Mouse (Mus musculus) ES-E14 (cell line): ENCODE results near the gene Ptgr2.

ENCODE experiments used
- CHD2 ChIP-seq: IDR thresholded peaks from 2 replicates; pipeline ENCODE4 v1.6.1; 2014; ENCODE audit warnings: mild to moderate bottlenecking, low read depth, low read length, inconsistent platforms
- HCFC1 ChIP-seq: IDR thresholded peaks from 2 replicates; pipeline ENCODE4 v1.6.1; 2012; ENCODE audit warnings: low read length, inconsistent platforms, borderline replicate concordance; ENCODE audit not compliant: insufficient read depth

DNA sequence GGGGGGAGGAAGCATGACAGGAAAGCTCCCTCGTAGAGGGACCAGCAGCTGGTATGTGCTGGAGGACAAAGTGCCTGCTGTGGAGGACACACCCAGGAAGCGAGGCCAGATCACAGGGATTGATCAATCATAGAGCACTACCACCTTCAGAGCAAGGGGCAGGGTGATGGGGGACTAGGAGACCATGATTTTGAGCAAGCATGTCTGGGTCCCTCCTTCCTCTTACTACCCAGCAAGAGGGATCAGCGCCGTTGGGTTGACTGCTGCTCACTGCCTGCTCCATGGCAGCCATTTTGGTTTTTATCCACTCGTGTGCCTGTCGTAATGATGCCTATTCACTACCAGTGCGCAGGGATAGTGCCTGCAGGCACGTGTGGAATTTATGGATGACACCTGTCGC, 79.3 kb downstream of the Ptgr2 start:
- TF ChIP-seq HCFC1 (no peak), CHD2 (no peak)
